Mouse (Mus musculus): Measurements from ENCODE around the gene Arhgef39.

DNA sequence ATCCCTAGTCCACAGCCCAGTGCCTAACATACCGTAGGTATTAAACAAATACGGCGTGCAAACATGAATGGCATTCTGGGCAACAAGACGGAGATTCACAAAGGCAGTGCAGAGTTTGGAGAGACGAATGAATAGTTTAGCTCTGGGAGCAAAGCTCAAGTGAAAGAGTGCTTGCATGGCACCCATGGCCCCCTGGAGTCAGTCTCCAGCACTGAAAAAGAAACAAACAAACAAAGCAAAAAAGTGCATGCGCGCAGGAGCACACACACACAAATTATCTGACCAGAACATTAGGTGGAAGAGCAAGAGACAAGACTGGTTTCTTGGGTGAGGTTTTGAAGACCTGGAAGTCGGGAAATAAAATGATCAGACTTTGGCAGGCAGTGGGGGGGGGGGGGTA is 6.6 kb upstream of the Arhgef39 start:
- no peak for TF ChIP-seq CTCF (IDR thresholded peaks at IDR 0.05; ENCODE audit: extremely low read depth, insufficient read length, insufficient replicate concordance, low read depth, low read length)
- no peak for TF ChIP-seq POLR2A (IDR thresholded peaks at IDR 0.05; ENCODE audit: low read depth, low read length)
